Mouse (Mus musculus): ENCODE measurements around the gene Zfp385c.
"Not testable (repeated sequence)": the region's sequence is repeated elsewhere in the genome, so short reads cannot be mapped to it uniquely, and the experiment has no call there.

The Zfp385c gene

DNA sequence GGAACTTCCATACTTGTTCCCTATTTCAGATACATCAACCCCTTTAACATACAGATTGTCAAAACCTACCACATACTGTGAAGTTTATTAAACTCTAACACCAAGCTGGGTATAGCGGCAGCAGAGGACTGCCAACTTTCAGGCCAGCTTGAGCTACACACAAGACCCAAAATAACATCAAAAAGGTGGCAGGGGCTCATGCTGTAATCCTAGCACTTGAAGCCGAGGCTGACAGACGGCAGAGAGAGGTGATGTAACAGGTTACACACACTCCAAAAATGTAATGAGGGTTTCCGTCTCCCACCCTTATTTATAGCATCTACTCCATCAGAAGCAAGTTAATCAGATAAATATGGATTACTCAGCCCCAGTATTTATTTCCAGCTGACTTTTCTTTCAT, 96.7 kb downstream of the Zfp385c start:
- DNase-seq (ENCODE audit: low spot score): no peak

DNA sequence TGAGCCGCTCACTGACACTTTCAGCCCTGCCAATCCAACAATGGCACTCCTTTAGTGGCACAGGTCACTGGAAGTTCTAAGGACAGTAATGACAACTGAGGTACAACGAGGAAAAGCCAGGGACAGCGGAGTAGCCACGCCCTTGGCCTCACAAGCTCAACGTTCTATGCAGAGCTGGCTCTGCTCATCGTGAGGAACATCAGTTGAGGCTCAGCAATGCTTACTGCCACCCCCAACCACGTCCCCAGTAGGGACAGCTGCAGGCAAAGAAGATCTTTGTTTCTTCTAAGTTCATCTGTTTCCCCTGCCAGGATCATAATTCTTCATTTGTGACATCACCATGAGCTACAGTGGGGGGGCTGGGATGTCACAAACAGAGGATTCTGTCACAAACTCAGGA, 97.6 kb downstream of the Zfp385c start:
- no peak for DNase-seq (ENCODE audit: low spot score)

DNA sequence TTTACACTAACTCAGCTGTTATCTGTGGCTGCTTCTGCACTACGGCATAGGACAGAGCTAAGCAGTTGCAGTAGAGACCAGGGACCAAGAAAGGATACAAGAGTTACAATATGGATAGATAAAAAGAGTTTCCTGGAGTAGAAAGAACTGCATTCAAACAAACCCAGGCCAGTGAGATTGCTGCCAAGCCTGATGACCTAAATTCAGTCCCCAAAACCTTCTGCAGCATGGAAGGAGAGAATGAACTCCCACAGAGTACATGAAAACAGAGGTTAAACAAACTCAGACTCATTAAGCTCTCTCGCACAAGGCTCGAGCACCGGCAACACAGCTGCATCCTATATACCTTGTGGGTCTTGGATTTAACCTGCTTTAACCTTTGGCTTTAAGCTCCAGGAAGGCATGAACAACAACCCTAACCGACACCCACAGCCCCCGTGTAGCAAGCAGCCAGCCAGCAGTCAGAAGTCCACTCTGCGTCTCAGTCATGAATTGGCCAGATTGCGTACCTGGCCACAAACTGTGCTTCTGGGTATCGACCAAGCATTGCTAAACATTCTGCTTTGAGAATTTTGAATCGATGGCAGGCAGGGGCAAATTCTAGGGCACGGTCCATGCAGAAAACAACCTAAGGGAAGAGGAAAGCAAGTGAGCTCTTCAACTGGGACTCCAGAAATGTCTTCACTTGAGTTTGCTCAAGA, 99.8 kb downstream of the Zfp385c start:
- no peak for DNase-seq (ENCODE audit: low spot score)

DNA sequence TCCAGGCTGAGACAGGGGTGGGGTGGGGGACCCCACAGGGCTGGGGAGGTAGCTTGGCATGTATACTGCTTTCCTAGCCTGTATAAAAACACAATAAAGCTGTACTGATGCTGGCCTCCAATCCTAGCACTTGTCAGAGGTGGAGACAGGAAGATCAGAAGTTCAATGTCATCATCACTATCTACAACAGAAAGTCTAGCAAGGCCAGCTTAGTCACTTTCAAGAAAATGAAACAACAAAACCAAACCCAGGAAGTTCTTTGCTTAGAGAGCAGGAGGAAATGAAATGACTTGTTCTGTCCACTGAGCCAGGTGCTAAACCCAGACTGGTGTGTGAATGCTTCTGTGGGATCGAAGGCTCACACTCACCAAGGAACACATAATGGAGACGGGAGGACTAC, 103.8 kb downstream of the Zfp385c start:
- no peak for DNase-seq (ENCODE audit: low spot score)

DNA sequence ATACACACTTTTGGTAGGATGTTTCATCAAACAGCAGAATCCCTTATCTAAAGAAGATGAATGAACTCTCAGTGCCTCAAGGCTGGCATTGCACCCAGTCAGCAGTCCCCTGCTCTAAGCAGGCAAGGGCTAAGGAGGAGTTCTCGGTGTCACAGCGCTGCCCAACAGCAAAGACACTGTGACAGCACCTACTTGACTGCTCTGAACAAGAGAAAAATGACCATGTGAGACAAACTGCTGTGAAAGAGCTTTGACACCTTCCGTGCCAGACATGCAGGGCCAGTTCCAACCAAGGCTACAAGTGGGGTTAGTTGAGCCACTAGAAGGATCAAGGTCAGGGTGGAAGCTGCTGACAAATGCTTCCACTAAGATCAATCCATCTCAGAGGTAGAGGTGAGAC, 107.1 kb downstream of the Zfp385c start:
- DNase-seq (ENCODE audit: low spot score): no peak

DNA sequence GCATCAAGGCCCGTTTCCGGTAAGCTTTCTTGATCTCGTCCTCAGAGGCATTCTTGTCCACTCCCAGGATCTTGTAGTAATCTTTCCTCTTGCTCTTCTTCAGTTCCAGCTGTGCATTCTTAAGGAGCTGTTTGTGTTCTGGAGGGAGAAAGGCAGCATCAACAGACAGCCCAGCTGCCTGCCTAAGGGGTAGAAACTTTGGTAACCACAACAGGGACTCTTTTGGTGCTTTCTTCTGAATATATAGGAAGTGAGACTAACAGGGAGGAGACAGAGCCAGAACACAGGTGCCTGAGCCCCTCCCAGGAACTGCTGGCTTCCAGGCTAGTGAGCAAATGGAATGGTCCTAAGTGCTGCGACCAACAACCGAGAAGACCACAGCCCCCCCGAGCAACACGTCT, 107.7 kb downstream of the Zfp385c start:
- no peak for DNase-seq (ENCODE audit: low spot score)

DNA sequence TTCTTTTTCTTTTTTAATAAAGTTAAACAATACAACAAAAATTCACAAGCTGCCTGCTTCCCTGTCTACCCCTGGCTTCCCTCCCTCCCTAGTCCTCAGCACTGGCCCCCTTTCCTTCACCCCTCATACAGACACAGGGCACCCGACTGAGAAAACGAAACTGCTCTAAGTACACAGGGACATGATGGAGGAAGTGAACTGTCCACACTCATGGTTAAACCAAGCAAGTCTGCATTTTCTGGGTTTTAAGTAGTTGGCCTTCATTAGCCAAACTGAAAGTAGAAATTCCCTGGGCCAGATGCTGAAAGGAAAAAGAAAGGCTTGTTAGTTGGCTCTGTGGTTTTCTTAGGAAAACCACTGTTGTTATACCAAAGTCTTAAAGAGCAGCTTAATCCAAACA, 109.4 kb downstream of the Zfp385c start:
- DNase-seq (ENCODE audit: low spot score): no peak

DNA sequence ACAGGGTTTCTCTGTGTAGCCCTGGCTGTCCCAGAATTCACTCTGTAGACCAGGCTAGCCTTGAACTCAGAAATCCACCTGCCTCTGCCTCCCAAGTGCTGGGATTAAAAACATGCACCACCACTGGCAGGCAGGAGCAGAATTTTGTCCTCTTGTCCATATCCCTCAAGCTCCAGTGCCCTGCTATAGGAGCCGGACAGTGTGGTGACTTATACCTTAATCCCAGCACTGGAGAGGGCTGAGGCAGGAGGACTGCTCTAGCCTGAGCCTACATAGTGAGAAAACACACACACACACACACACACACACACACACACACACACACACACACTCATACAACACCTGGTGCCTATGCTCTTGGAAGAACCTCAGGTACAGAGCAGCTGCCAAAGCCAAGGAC, 109.8 kb downstream of the Zfp385c start:
- DNase-seq (ENCODE audit: low spot score): not testable (repeated sequence)

DNA sequence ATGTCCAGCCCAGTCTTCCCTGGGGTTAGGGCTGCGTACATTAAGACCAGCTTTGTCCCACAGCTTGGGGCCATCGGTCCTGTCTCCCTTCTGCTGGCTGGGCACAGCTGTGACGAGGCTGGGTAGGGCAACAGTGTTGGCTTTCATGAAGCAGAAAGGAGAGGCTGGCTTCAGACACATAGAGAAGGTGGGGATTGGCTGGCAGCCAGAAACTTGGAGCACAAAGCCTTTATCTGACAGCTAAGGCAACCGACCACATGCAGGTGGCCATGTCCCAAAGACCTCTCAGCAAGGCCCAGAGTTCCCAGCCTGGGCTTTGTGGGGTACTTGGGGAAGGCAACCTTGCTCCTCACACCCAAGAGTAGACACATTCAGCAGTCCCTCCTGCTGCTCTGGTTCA, 110.5 kb downstream of the Zfp385c start:
- no peak for DNase-seq (ENCODE audit: low spot score)

DNA sequence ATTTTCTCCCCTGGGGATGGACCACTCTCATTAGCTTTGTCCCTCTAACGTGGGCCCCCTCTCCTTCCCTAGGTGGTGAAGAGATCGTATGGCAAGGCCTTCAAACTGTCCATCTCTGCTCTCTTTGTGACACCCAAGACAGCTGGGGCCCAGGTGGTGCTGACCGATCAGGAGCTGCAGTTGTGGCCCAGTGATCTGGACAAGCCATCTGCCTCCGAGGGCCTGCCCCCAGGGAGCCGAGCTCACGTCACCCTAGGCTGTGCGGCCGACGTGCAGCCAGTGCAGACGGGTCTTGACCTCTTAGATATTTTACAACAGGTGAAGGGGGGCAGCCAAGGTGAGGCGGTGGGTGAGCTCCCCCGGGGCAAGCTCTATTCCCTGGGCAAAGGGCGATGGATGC, 112.0 kb downstream of the Zfp385c start:
- no peak for DNase-seq (ENCODE audit: low spot score)

DNA sequence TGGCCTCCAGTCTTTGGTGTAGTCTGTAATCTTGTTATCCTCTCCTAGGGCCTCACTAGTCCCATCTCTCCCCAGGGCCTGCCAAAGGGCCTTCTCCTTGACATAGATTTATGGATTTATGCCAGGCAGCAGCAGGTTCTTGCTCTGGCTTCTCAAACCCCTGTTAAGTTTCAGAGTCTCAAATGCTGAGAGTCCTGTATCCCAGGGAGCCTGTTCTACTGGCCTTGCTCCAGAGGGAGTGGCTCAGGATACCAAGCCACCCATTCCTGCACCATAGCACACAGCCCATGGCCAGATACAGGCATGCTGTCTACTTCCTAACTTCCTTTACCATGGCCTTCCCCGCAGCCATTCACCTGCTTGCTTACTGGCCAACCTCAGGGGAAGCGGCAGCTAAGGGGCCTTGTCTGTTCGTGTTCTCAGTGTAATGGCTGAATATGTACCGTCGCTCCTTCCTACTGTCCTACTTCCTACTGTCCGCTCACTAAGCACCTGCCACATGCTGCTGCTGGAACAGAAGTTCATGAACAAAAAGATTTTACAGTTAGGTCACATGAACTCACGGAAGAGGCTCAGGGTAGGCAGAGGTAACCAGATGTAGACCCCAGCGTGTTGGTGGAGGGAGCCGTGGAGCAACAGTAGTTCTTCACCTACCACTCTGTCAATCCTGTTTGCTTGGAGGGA, 113.0 kb downstream of the Zfp385c start:
- no peak for DNase-seq (ENCODE audit: low spot score)

DNA sequence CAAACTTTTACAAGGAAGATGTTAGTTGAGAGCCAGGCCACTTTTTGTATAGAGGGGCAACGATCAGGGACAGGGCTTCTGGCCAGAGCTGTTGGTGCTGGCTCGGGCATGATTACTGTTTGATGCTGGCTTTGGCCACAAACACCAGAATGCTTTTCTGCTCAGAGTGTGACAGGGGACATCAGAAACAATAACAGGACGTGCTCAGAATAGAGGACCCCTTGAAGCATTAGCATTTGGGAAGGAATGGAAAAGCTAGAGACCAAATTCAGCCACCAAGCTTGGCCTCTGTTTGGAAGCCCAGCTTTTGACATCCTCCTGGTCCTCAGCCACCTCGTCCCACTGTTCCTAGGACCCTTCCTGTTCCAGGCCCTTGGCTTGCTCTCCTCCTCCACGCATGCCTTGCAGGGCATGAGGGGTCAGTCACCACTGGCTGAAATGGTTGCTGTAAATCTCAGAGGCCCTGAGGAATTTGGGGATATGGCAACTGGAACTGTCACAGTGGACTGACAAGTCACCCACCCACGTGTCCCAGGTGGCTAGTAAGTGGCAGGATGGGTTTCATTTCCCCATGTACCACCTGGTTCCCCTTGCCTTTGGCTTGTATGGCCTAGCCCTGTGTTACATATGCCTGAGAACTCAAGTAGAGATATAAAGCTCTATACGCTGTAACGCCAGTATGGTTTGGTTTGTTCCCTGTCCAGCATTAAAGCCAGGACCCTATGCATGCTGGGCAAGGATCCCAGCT, 114.2 kb downstream of the Zfp385c start:
- no peak for DNase-seq (ENCODE audit: low spot score)
